Mouse (Mus musculus) colon, adult 2 months (tissue): Measurements from ENCODE around the gene Zfyve27. TPM values are rescaled to one million over a fixed set of nuclear protein-coding genes. Genes with fewer than 3 reads are reported as not detected.

Experiments used
- polyA plus RNA-seq: library from polyadenylated mRNA; depleted of rRNA; stranded (reverse); fragments of >200 nt; gene quantifications from 2 replicates; pipeline ENCODE4 v1.2.3, GENCODE M21; 2012; rRNA removed

Gene Zfyve27
- polyA plus RNA-seq: 41.8 and 42.8 TPM in 2 replicates

GRCm38 (mm10) chr19:42163764-42164163 is at the start of gene Zfyve27:
Gene Zfyve27, plus strand, starts transcription at chr19:42163951.

GRCm38 (mm10) chr19:42128787-42129508 is 34.8 kb upstream of the Zfyve27 start, which contains the start of gene Avpi1:
Gene Avpi1, minus strand, starts transcription at chr19:42129059.

DNA sequence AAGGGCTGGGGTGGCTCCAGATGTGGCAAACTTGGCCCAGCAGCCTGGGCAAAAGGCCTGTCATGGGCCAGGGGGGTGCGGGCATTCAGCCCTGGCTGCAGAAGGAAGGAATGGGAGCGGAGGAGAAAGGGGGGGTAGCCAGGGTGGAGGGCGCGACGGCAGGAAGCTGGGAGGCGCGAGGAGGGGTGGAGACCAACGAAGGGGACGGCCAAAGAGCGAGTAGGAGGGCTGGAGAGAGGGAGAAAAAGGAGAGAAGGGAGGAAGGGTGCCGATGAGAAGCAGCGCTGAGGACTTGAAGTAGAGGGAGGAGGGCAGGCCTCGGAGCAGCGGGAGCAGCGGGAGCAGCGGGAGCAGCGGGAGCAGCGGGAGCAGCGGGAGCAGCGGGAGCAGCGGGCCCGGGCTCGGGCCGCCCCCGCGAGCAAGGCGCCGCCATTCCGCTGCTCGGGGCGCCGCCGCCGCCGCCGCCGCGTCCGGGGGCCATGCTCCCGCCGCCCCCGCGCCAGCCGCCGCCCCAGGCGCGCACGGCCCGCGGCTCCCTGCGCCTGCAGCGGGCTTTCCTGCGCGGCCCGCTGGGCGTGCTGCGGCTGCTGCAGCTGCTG is 16.5 kb upstream of the Zfyve27 start, which contains the start of gene Marveld1:
TSS of gene Marveld1 (plus strand) at position 231 of the 599 bp plus-strand sequence.

DNA sequence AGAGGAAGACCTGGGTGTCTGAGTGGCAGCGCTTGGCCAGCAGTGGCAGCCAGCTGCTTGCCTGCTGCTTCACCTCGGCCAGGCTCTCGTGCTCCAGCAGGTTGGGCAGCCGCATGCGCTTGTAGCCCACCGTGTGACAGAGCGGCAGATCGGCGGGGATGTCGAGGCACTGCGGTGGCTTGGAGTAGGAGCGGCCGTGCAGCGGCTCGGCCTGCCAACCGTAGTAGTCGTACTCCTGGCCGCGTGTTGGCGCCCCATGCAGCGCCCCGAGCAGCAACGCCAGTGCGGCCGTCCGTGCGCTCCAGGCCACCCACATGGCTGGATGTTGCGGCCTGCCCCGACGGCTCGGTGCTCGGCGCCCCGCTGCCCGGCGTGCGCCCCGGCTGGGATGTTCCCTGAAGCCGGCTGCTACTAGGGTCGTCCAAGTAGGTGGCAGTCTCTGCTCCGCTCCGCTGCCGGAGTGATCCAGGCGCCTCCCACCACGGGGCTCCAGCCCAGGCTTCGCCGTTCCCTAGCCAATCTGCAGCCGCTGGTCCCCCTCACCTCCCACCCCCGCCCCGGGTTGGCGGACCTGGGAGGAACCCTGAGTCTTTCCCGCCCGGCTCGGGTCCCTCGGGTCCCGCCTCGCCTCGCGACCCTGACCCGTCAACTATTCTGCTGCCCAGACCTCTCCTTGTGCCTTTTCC is 38.1 kb downstream of the Zfyve27 start, which contains the start of gene Sfrp5:
TSS of gene Sfrp5 (minus strand) at position 557 of the 686 bp plus-strand sequence.

Other genes starting within 250 kb of the Zfyve27 start
- 7.6 and 9.4 TPM in 2 replicates for gene Exosc1, start 230.5 kb upstream of the Zfyve27 start, polyA plus RNA-seq
- 66.0 and 96.7 TPM in 2 replicates for gene Zdhhc16, start 230.5 kb upstream of the Zfyve27 start, polyA plus RNA-seq
- gene Mms19, start 182.8 kb upstream of the Zfyve27 start, polyA plus RNA-seq: 45.4 and 48.2 TPM in 2 replicates
- 19.7 and 20.1 TPM in 2 replicates for gene Ubtd1, start 182.2 kb upstream of the Zfyve27 start, polyA plus RNA-seq
- 0.17 and 0.21 TPM in 2 replicates for gene Ankrd2, start 128.0 kb upstream of the Zfyve27 start, polyA plus RNA-seq
- gene Hoga1, start 118.3 kb upstream of the Zfyve27 start, polyA plus RNA-seq: 6.0 and 7.8 TPM in 2 replicates
- 0.23 and 0.31 TPM in 2 replicates for gene 4933411K16Rik, start 111.7 kb upstream of the Zfyve27 start, polyA plus RNA-seq
- 3.4 and 3.5 TPM in 2 replicates for gene Morn4, start 77.6 kb upstream of the Zfyve27 start, polyA plus RNA-seq
- gene Pi4k2a, start 73.5 kb upstream of the Zfyve27 start, polyA plus RNA-seq: 26.1 and 34.8 TPM in 2 replicates
- 17.5 and 18.3 TPM in 2 replicates for gene Avpi1, start 34.9 kb upstream of the Zfyve27 start, polyA plus RNA-seq
- gene Marveld1, start 16.6 kb upstream of the Zfyve27 start, polyA plus RNA-seq: 120 and 135 TPM in 2 replicates
- gene Sfrp5, start 38.3 kb downstream of the Zfyve27 start, polyA plus RNA-seq: 6.6 and 7.4 TPM in 2 replicates
- 1.3 and 1.4 TPM in 2 replicates for gene Golga7b, start 83.6 kb downstream of the Zfyve27 start, polyA plus RNA-seq